Comparison of ENCODE assay signal across 8 mouse cellular contexts in genomic region chr7:28344637-28345036, GRCm38 (mm10). TPM values are rescaled to one million over a fixed set of nuclear protein-coding genes. Genes with fewer than 3 reads are reported as not detected.
DNase-seq lines count a peak whose midpoint lies in the region; ATAC-seq lines count a peak whose summit lies in the region.

No protein-coding gene starts in this region.

- ATAC-seq in hematopoietic stem cell, adult 5-6 weeks (replicated peaks in 1 of 2; ENCODE audit: insufficient read depth in 1 of 2, low FRiP score in 2 of 2, low TSS enrichment in 1 of 2, low read depth in 1 of 2, poor library complexity in 2 of 2, severe bottlenecking in 2 of 2): peak; percentile 65 to 70

- DNase-seq in gastrocnemius, adult 18-20 months (ENCODE audit: low spot score): peak; percentile 50
- no peak for DNase-seq in gastrocnemius, adult 8-10 months (ENCODE audit: low spot score in 2 of 2)
- DNase-seq in urinary bladder, postnatal 14 days (ENCODE audit: low spot score): peak; percentile 65
- DNase-seq in urinary bladder, adult 2 months (ENCODE audit: low spot score): no peak
- peak; percentile 72 to 83 for DNase-seq in cerebellum, postnatal 25 days
- DNase-seq in lung, postnatal 14 days: peak; percentile 79
- peak; percentile 77 for DNase-seq in spleen, adult 12 weeks (ENCODE audit: low spot score)

RNA-seq across cellular contexts. Expression of gene Rps16, which starts 5.8 kb away (rescaled TPM):
- total RNA-seq in gastrocnemius, adult 18-20 months (2021): 100 to 1,000 TPM; 385 to 425 TPM
- total RNA-seq in gastrocnemius, adult 8-10 months (2022): 100 to 1,000 TPM; 442 to 558 (median 490) TPM
- polyA plus RNA-seq in urinary bladder, adult 2 months (2012; rRNA removed): 1,939 and 2,023 TPM in 2 replicates
- 943 and 1,083 TPM in 2 replicates for total RNA-seq in hematopoietic stem cell, adult 5-6 weeks (2017)

RNA-seq across cellular contexts. Expression of gene Supt5, which starts 6.1 kb away (rescaled TPM):
- 10 to 100 TPM; 66.9 to 67.5 TPM for total RNA-seq in gastrocnemius, adult 18-20 months (2021)
- 10 to 100 TPM; 61.6 to 76.5 (median 73.0) TPM for total RNA-seq in gastrocnemius, adult 8-10 months (2022)
- polyA plus RNA-seq in urinary bladder, adult 2 months (2012; rRNA removed): 60.7 and 72.5 TPM in 2 replicates
- total RNA-seq in hematopoietic stem cell, adult 5-6 weeks (2017): 66.2 and 71.9 TPM in 2 replicates

RNA-seq across cellular contexts. Expression of gene Plekhg2, which starts 27.8 kb away (rescaled TPM):
- 1 to 10 TPM; 4.8 to 5.9 TPM for total RNA-seq in gastrocnemius, adult 18-20 months (2021)
- 1 to 10 TPM; 2.0 to 3.3 (median 2.6) TPM for total RNA-seq in gastrocnemius, adult 8-10 months (2022)
- polyA plus RNA-seq in urinary bladder, adult 2 months (2012; rRNA removed): 11.7 and 23.9 TPM in 2 replicates
- 3.5 and 12.5 TPM in 2 replicates for total RNA-seq in hematopoietic stem cell, adult 5-6 weeks (2017)

RNA-seq across cellular contexts. Expression of gene Timm50, which starts 32.8 kb away (rescaled TPM):
- total RNA-seq in gastrocnemius, adult 18-20 months (2021): 10 to 100 TPM; 40.4 to 48.4 TPM
- total RNA-seq in gastrocnemius, adult 8-10 months (2022): 10 to 100 TPM; 39.4 to 49.9 (median 45.0) TPM
- polyA plus RNA-seq in urinary bladder, adult 2 months (2012; rRNA removed): 33.7 and 41.8 TPM in 2 replicates
- total RNA-seq in hematopoietic stem cell, adult 5-6 weeks (2017): 27.8 and 42.9 TPM in 2 replicates

RNA-seq across cellular contexts. Expression of gene Zfp36, which starts 35.4 kb away (rescaled TPM):
- total RNA-seq in gastrocnemius, adult 18-20 months (2021): 10 to 100 TPM; 10.1 to 37.0 TPM
- total RNA-seq in gastrocnemius, adult 8-10 months (2022): 10 to 100 TPM in 2 of 4 experiments, 1 to 10 TPM in 2; 6.5 to 25.6 (median 9.0) TPM
- polyA plus RNA-seq in urinary bladder, adult 2 months (2012; rRNA removed): 33.5 and 34.1 TPM in 2 replicates
- 166 and 198 TPM in 2 replicates for total RNA-seq in hematopoietic stem cell, adult 5-6 weeks (2017)

Comparison
In these comparisons a context has a peak if more than half of its experiments do, and no peak if none do; other contexts are left out.
1. DNase-seq: peak in gastrocnemius, adult 18-20 months (single experiment), urinary bladder, postnatal 14 days (single experiment), cerebellum, postnatal 25 days (2 of 2), lung, postnatal 14 days (single experiment) and spleen, adult 12 weeks (single experiment); none in gastrocnemius, adult 8-10 months (0 of 2) and urinary bladder, adult 2 months (single experiment).